ENCODE assay signal across 9 mouse cellular contexts in the genomic region with DNA sequence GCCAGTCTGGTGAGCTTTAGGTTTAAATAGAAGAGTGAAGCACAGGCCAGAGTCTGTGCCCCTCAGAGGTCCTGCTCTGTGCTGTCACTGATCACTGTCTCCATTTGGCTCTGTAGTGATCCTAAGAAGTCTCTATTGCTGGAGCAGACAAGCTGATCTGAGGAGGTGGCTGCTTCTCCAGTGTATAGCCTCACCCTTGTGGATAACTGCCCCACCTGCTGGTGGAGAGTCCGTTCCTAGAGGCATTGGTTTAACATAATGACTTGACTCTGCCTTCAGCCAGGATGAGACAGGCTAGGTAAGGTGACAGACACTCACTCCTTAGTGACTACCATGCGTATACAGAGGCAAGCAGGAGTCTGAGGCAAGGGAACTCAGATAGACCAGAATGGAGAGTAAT.
DNase-seq lines count a peak whose midpoint lies in the region; ATAC-seq and TF ChIP-seq lines count a peak whose summit lies in the region.
"Had no signal": no experiment of that assay in that cellular context is flagged by ENCODE, and none has a peak within 500 bp of the region (broad histone marks: within the 10 kb centered on the region; RNA-seq: fewer than 3 reads in every experiment).

No protein-coding gene starts in this region.

- dilution Hi-C loops in CH12.LX (cut with MboI; ENCODE audit: extremely low pct_ligation_motif_present, extremely low pct_unique_long_range_greater_than_20kb, low sequenced_read_pairs) = no loop called here

- intact Hi-C loops in heart, postnatal 25 days (cut with DNase I) = loop anchor here (1.0 kb wide), 1 partner anchor 49 kb away; no protein-coding TSS in a partner anchor

- no peaks in the 10 kb centered on the region for H3K79me2 ChIP-seq in CH12.LX (replicated peaks; ENCODE audit: control insufficient read depth, extremely low read depth, insufficient read depth, poor library complexity, severe bottlenecking)

- H3K9me3 ChIP-seq in CH12.LX (replicated peaks; ENCODE audit: low read length) = peaks cover 2% of the 10 kb centered on the region
- no peaks in the 10 kb centered on the region; the same call in 1 of the 2 replicates for H3K9me3 ChIP-seq in kidney, embryonic 15.5 days (replicated peaks)
- no peaks in the 10 kb centered on the region for H3K9me3 ChIP-seq in stomach, postnatal 0 days (ENCODE audit: control insufficient read depth, low read length)
- 0 out of 2 replicates have a peak, but pooled peaks cover 3% of the 10 kb centered on the region for H3K9me3 ChIP-seq in midbrain, embryonic 13.5 days
- H3K9me3 ChIP-seq: hindbrain, embryonic 15.5 days had no signal

- TF ChIP-seq RAD21 in CH12.LX (IDR thresholded peaks at IDR 0.05; ENCODE audit: low read depth, low read length) = peak; percentile 68

- peaks cover 0 to 10% of the 10 kb centered on the region in 2 experiments; a peak in 2 of 4 replicates for H3K4me1 ChIP-seq in CH12.LX (ENCODE audit: control insufficient read depth in 1 of 2, insufficient read depth in 2 of 2)
- H3K4me1 ChIP-seq in kidney, embryonic 15.5 days = no peaks in the 10 kb centered on the region
- H3K4me1 ChIP-seq in stomach, postnatal 0 days (replicated peaks; ENCODE audit: control insufficient read depth, insufficient read depth) = no peaks in the 10 kb centered on the region
- no peaks in the 10 kb centered on the region for H3K4me1 ChIP-seq in midbrain, embryonic 13.5 days (replicated peaks)
- H3K4me1 ChIP-seq: hindbrain, embryonic 15.5 days had no signal

- no peak overlapping the region for H3K4me2 ChIP-seq in CH12.LX (ENCODE audit: insufficient read depth, low read depth, poor library complexity, severe bottlenecking)
- H3K4me2 ChIP-seq in kidney, embryonic 15.5 days = no peak overlapping the region
- no peak overlapping the region for H3K4me2 ChIP-seq in stomach, postnatal 0 days (replicated peaks; ENCODE audit: low read depth)
- no peak overlapping the region for H3K4me2 ChIP-seq in midbrain, embryonic 13.5 days (replicated peaks)
- H3K4me2 ChIP-seq: hindbrain, embryonic 15.5 days had no signal

- TF ChIP-seq EP300 in CH12.LX (IDR thresholded peaks at IDR 0.05; ENCODE audit: low read length) = no peak
- TF ChIP-seq EP300 in stomach, postnatal 0 days (optimal IDR thresholded peaks at IDR 0.05) = no peak

- in situ Hi-C loops in CH12.LX (cut with MboI; ENCODE audit: low pct_ligation_motif_present, low pct_unique_long_range_greater_than_20kb, low sequenced_read_pairs) = no loop called here

- no peak overlapping the region for H3K9ac ChIP-seq in CH12.LX (ENCODE audit: insufficient read depth, low read depth)
- no peak overlapping the region for H3K9ac ChIP-seq in kidney, embryonic 15.5 days
- H3K9ac ChIP-seq in stomach, postnatal 0 days (ENCODE audit: low read length) = no peak overlapping the region
- no peak overlapping the region for H3K9ac ChIP-seq in midbrain, embryonic 13.5 days (replicated peaks)
- H3K9ac ChIP-seq: hindbrain, embryonic 15.5 days had no signal

- DNase-seq in heart, adult 18-20 months = peak; percentile 32 to 70
- DNase-seq in heart, postnatal 25 days (ENCODE audit: low spot score) = no peak
- peak; percentile 44 for DNase-seq in CH12.LX (ENCODE audit: extremely low read depth)
- DNase-seq in brain, adult 2 months (ENCODE audit: low read depth, low spot score) = peak; percentile 79
- peak; percentile 41 for DNase-seq in stomach, postnatal 0 days (ENCODE audit: low spot score)
- no peak for DNase-seq in embryo, embryonic 10.5 days (ENCODE audit: low spot score)

- WGBS in kidney, embryonic 15.5 days = 66% methylated on average over 2 of the region's 2 CpGs
- 63% methylated on average over 2 of the region's 2 CpGs for WGBS in stomach, postnatal 0 days
- WGBS in midbrain, embryonic 13.5 days = 68% methylated on average over 2 of the region's 2 CpGs

- ATAC-seq in kidney, embryonic 15.5 days (replicated peaks; ENCODE audit: low FRiP score) = 0 out of 2 replicates have a peak, but pooled peaks have one; percentile 29
- no peak for ATAC-seq in stomach, postnatal 0 days (ENCODE audit: low FRiP score, low TSS enrichment)
- ATAC-seq in midbrain, embryonic 13.5 days = no peak

- TF ChIP-seq POLR2A in CH12.LX (IDR thresholded peaks at IDR 0.05; ENCODE audit: low read depth, low read length) = no peak

- H3K36me3 ChIP-seq in CH12.LX (replicated peaks in 1 of 2; ENCODE audit: control insufficient read depth in 1 of 2, insufficient read depth in 1 of 2, low read length in 1 of 2) = no peaks in the 10 kb centered on the region
- no peaks in the 10 kb centered on the region for H3K36me3 ChIP-seq in kidney, embryonic 15.5 days
- no peaks in the 10 kb centered on the region for H3K36me3 ChIP-seq in stomach, postnatal 0 days (ENCODE audit: control insufficient read depth, insufficient read depth, low read length)
- no peaks in the 10 kb centered on the region for H3K36me3 ChIP-seq in midbrain, embryonic 13.5 days
- H3K36me3 ChIP-seq: hindbrain, embryonic 15.5 days had no signal

- no peak overlapping the region for H3K27ac ChIP-seq in CH12.LX (ENCODE audit: insufficient read depth, low read depth)
- H3K27ac ChIP-seq in kidney, embryonic 15.5 days = no peak overlapping the region
- H3K27ac ChIP-seq in stomach, postnatal 0 days (replicated peaks) = no peak overlapping the region
- no peak overlapping the region for H3K27ac ChIP-seq in midbrain, embryonic 13.5 days
- H3K27ac ChIP-seq: hindbrain, embryonic 15.5 days had no signal

- H3K27me3 ChIP-seq in CH12.LX (replicated peaks) = no peaks in the 10 kb centered on the region
- H3K27me3 ChIP-seq in kidney, embryonic 15.5 days = no peaks in the 10 kb centered on the region
- H3K27me3 ChIP-seq in stomach, postnatal 0 days (ENCODE audit: control insufficient read depth, insufficient read depth, low read length) = no peaks in the 10 kb centered on the region
- H3K27me3 ChIP-seq in midbrain, embryonic 13.5 days = no peaks in the 10 kb centered on the region
- H3K27me3 ChIP-seq: hindbrain, embryonic 15.5 days had no signal

- H3K4me3 ChIP-seq in CH12.LX (replicated peaks in 1 of 3; ENCODE audit: low read depth in 2 of 3, low read length in 2 of 3, poor library complexity in 1 of 3) = no peak overlapping the region
- H3K4me3 ChIP-seq in kidney, embryonic 15.5 days (replicated peaks) = no peak overlapping the region
- H3K4me3 ChIP-seq in stomach, postnatal 0 days (ENCODE audit: low read depth, low read length) = no peak overlapping the region
- H3K4me3 ChIP-seq in midbrain, embryonic 13.5 days (replicated peaks) = no peak overlapping the region
- H3K4me3 ChIP-seq: hindbrain, embryonic 15.5 days had no signal

- peak in 1 of 2 experiments; percentile 70; a peak in 2 of 4 replicates for TF ChIP-seq CTCF in CH12.LX (conservative IDR thresholded peaks at IDR 0.05 in 1 of 2, IDR thresholded peaks at IDR 0.05 in 1 of 2; ENCODE audit: low read depth in 2 of 2, low read length in 2 of 2)
- TF ChIP-seq CTCF in stomach, postnatal 0 days (IDR thresholded peaks at IDR 0.05; ENCODE audit: low read depth) = peak; percentile 72

TF ChIP-seq in CH12.LX, 34 proteins besides CTCF, POLR2A, EP300 and RAD21:
- TF ChIP-seq SMC3 (IDR thresholded peaks at IDR 0.05; ENCODE audit: low read depth, low read length) = peak; percentile 82
- no peak for TF ChIP-seq UBTF (IDR thresholded peaks at IDR 0.05; ENCODE audit: low read depth, low read length)

Comparison
In these comparisons a context has a peak if more than half of its experiments do, and no peak if none do; other contexts are left out.
1. DNase-seq: peak in heart, adult 18-20 months (2 of 2), CH12.LX (single experiment), brain, adult 2 months (single experiment) and stomach, postnatal 0 days (single experiment); none in heart, postnatal 25 days (single experiment) and embryo, embryonic 10.5 days (single experiment).